Mouse (Mus musculus): ENCODE data around the gene Greb1.

GRCm38 (mm10) chr12:16800259-16800958 is at the start of gene Greb1:
- TF ChIP-seq GATA1 (IDR thresholded peaks at IDR 0.05; ENCODE audit: low read length) (no peak), TAL1 (IDR thresholded peaks at IDR 0.05; ENCODE audit: low read length) (no peak)
